Mouse (Mus musculus): ENCODE results near the gene Grhpr.
"Not testable (repeated sequence)": the region's sequence is repeated elsewhere in the genome, so short reads cannot be mapped to it uniquely, and the experiment has no call there.

The Grhpr gene

GRCm38 (mm10) chr4:44974331-44974730, 6.9 kb upstream of the Grhpr start:
- no peak for DNase-seq (ENCODE audit: low spot score)

GRCm38 (mm10) chr4:44976026-44976615, 5.1 kb upstream of the Grhpr start:
- no peak for DNase-seq (ENCODE audit: low spot score)

GRCm38 (mm10) chr4:44976921-44977710, 4.1 kb upstream of the Grhpr start:
- DNase-seq (ENCODE audit: low spot score): no peak

- no peak for DNase-seq (ENCODE audit: low spot score)
Measured at GRCm38 (mm10) chr4:44978175-44978574, 3.0 kb upstream of the Grhpr start.

GRCm38 (mm10) chr4:44979794-44980338, 1.3 kb upstream of the Grhpr start:
- DNase-seq (ENCODE audit: low spot score): no peak

GRCm38 (mm10) chr4:44981974-44982287, 736 bp downstream of the Grhpr start:
- no peak for DNase-seq (ENCODE audit: low spot score)

- DNase-seq (ENCODE audit: low spot score): no peak
Measured at GRCm38 (mm10) chr4:44982440-44983130, 1.4 kb downstream of the Grhpr start.

- DNase-seq (ENCODE audit: low spot score): no peak
Measured at GRCm38 (mm10) chr4:44983131-44983740, 2.0 kb downstream of the Grhpr start.

GRCm38 (mm10) chr4:44990560-44990959, 9.4 kb downstream of the Grhpr start:
- no peak for DNase-seq (ENCODE audit: low spot score)

- DNase-seq (ENCODE audit: low spot score): not testable (repeated sequence)
Measured at GRCm38 (mm10) chr4:44992330-44992729, 11.1 kb downstream of the Grhpr start.

- DNase-seq (ENCODE audit: low spot score): not testable (repeated sequence)
Measured at GRCm38 (mm10) chr4:44993179-44993578, 12.0 kb downstream of the Grhpr start.

- no peak for DNase-seq (ENCODE audit: low spot score)
Measured at GRCm38 (mm10) chr4:44993847-44994246, 12.7 kb downstream of the Grhpr start.

GRCm38 (mm10) chr4:44994776-44995175, 13.6 kb downstream of the Grhpr start:
- no peak for DNase-seq (ENCODE audit: low spot score)

- DNase-seq (ENCODE audit: low spot score): no peak
Measured at GRCm38 (mm10) chr4:44998071-44998470, 16.9 kb downstream of the Grhpr start.

GRCm38 (mm10) chr4:45000001-45000400, 18.8 kb downstream of the Grhpr start:
- no peak for DNase-seq (ENCODE audit: low spot score)

GRCm38 (mm10) chr4:45005452-45005851, 24.3 kb downstream of the Grhpr start:
- no peak for DNase-seq (ENCODE audit: low spot score)

- DNase-seq (ENCODE audit: low spot score): no peak
Measured at GRCm38 (mm10) chr4:45010806-45011415, 29.7 kb downstream of the Grhpr start.

- peak; percentile 25 for DNase-seq (ENCODE audit: low spot score)
Measured at GRCm38 (mm10) chr4:45011581-45012104, 30.4 kb downstream of the Grhpr start.

- DNase-seq (ENCODE audit: low spot score): peak; percentile 100
Measured at GRCm38 (mm10) chr4:45012105-45012975, 31.1 kb downstream of the Grhpr start, which contains the start of gene Zbtb5. Gene Zbtb5, minus strand, starts transcription at chr4:45012412.

GRCm38 (mm10) chr4:45013031-45013431, 31.8 kb downstream of the Grhpr start:
- DNase-seq (ENCODE audit: low spot score): no peak

GRCm38 (mm10) chr4:45013537-45013936, 32.3 kb downstream of the Grhpr start:
- no peak for DNase-seq (ENCODE audit: low spot score)

Measured in layer of hippocampus, adult 9-10 months (tissue).